Mouse (Mus musculus) neural tube, embryonic 11.5 days (tissue): ENCODE results near the gene Hnrnpll. TPM values are rescaled to one million over a fixed set of nuclear protein-coding genes. Genes with fewer than 3 reads are reported as not detected.
A peak's percentile ranks its signal among the peaks of the same experiment; 100 is the strongest.

Experiments
- ATAC-seq: fragments of 200-750 bp; cut with Nextera tagmentation; 2 replicates; pipeline ENCODE4 v1.8.0; 2017; ENCODE audit warnings: moderate number of reproducible peaks, mild to moderate bottlenecking, moderate TSS enrichment, moderate library complexity; ENCODE audit not compliant: insufficient read depth, low FRiP score, low TSS enrichment
- DNase-seq: peaks from one replicate; pipeline ENCODE4 v3.0.0-alpha.2; 2015; ENCODE audit warnings: low spot score
- H3K27ac ChIP-seq: fragments of 300-500 bp; sonication (generic); 2 replicates; pipeline ENCODE4 v1.5.1; 2014; ENCODE audit warnings: low read depth, mild to moderate bottlenecking, low read length
- H3K27me3 ChIP-seq: fragments of 300-500 bp; sonication (generic); 2 replicates; pipeline ENCODE4 v1.6.1; 2014; ENCODE audit warnings: mild to moderate bottlenecking, low read length, mixed read lengths; ENCODE audit not compliant: control insufficient read depth, insufficient read depth
- H3K36me3 ChIP-seq: fragments of 300-500 bp; sonication (generic); 2 replicates; pipeline ENCODE4 v1.6.1; 2014; ENCODE audit warnings: mild to moderate bottlenecking, low read length, moderate library complexity, mixed read lengths; ENCODE audit not compliant: control insufficient read depth, insufficient read depth
- H3K4me1 ChIP-seq: fragments of 300-500 bp; sonication (generic); 2 replicates; pipeline ENCODE4 v1.6.1; 2014; ENCODE audit warnings: low read length, mixed read lengths; ENCODE audit not compliant: control insufficient read depth, insufficient read depth
- H3K4me2 ChIP-seq: fragments of 300-500 bp; sonication (generic); 2 replicates; pipeline ENCODE4 v1.6.1; 2014; ENCODE audit warnings: low read depth, mild to moderate bottlenecking, moderate library complexity
- H3K4me3 ChIP-seq: fragments of 300-500 bp; sonication (generic); 2 replicates; pipeline ENCODE4 v1.5.1; 2014; ENCODE audit warnings: low read depth, low read length
- H3K9ac ChIP-seq: fragments of 300-500 bp; sonication (generic); 2 replicates; pipeline ENCODE4 v1.6.1; 2014; ENCODE audit warnings: mild to moderate bottlenecking, low read length
- H3K9me3 ChIP-seq: fragments of 300-500 bp; sonication (generic); 2 replicates; pipeline ENCODE4 v1.6.1; 2016; ENCODE audit warnings: low read length; ENCODE audit not compliant: control insufficient read depth
- WGBS: fragments of 180-500 bp; shearing (Covaris S2); extraction: QIAGEN DNeasy Blood & Tissue Kit; methylation state at CpG from one replicate; pipeline ENCODE4 v1.1.7; 2014; 5-methylcytosine and 5-hydroxymethylcytosine counted together
- polyA plus RNA-seq: library from polyadenylated mRNA; unstranded; fragments of >200 nt; fragmentation: Nextera tagmentation; extraction: Ambion mirVana; gene quantifications from 2 replicates; pipeline ENCODE4 v1.2.1, GENCODE M21; 2014

Gene Hnrnpll
- polyA plus RNA-seq, 1 experiment from 2014 or later, result 117 TPM

DNA sequence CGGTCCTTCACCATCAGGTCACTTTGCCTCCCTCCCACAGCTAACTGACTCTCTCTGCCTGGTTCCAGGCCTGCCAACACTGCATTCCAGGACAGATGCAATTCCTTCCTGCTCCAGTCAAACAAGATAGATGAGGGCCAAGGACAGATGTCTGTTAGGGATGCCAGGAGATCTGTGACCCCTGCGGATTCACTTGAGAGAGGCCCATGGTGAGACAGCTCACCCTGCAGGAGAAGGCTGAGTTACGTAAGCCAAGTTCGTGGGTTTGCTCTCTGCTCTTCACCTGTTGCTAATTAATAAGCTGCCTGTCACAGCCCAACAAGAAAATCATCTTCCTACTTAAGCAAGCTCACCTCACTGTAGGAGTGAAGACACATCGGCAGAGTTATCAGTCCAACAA is 63.1 kb downstream of the Hnrnpll start:
- no peak for ATAC-seq
- 81% methylated on average over 5 of the region's 5 CpGs for WGBS

DNA sequence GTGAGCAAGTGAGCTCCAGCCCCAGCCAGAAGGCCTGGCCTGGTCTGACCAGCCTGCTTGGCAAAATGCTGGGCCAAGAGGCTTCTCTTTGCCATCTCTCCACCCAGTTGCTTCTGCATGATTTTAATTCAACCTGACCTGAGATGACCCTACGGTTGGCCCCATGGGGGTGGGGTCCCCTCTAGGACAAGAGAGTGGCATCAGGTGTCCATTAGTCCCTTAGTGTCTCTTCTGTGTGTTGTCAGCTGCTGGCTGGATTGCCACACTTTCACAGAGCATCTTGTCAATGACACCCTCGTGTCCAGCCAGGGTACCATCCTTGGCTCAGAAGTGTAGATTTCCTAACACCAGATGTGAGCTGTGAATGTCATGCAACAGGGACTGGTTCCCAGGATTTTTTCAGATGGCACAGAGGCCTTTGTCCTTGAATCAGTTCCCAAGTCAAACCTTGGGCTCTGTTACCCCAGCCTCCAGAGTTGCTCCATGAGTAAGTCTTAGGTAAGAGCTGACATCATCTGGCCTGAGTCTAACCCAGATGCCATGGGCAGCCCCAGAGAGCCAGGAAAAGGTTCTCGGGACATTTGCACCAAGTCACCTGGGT is 66.9 kb downstream of the Hnrnpll start:
- no peak overlapping the region for H3K27ac ChIP-seq
- H3K4me2 ChIP-seq, result no peak overlapping the region

More for the DNA sequence above, 63.1 kb downstream of the Hnrnpll start:
- Histone ChIP-seq H3K9ac (no peak overlapping the region), H3K9me3 (no peaks in the 10 kb centered on the region), H3K27me3 (no peaks in the 10 kb centered on the region), H3K36me3 (no peaks in the 10 kb centered on the region), H3K4me1 (no peaks in the 10 kb centered on the region), H3K4me3 (no peak overlapping the region), H3K27ac (no peak overlapping the region), H3K4me2 (no peak overlapping the region)
- DNase-seq, result no peak

DNA sequence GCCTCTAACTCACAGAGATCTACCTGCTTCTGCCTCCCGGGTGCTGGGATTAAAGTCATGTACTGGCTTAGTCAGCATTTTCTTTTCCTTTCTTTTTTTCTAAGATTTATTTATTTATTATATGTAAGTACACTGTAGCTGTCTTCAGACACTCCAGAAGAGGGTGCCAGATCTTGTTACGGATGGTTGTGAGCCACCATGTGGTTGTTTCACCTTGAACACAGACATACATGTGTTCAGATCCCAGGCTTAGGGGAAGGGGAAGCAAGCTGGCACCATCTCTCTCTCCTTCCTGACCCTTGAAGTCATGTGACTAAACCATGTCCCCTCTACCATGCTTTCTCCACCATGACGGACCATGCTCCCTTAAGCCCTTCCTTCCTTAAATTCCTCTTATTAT is 70.0 kb downstream of the Hnrnpll start:
- no peaks in the 10 kb centered on the region for H3K4me1 ChIP-seq
- H3K4me2 ChIP-seq, result no peak overlapping the region
- no peak overlapping the region for H3K9ac ChIP-seq
- H3K9me3 ChIP-seq, result no peaks in the 10 kb centered on the region
- no peak overlapping the region for H3K27ac ChIP-seq
- no peak overlapping the region for H3K4me3 ChIP-seq
- H3K27me3 ChIP-seq, result no peaks in the 10 kb centered on the region
- no peak for DNase-seq
- ATAC-seq, result no peak
- 95% methylated on average over 3 of the region's 3 CpGs for WGBS
- no peaks in the 10 kb centered on the region for H3K36me3 ChIP-seq

More for the DNA sequence above, 66.9 kb downstream of the Hnrnpll start:
- Histone ChIP-seq H3K36me3 (no peaks in the 10 kb centered on the region), H3K9ac (no peak overlapping the region), H3K4me1 (no peaks in the 10 kb centered on the region), H3K4me3 (no peak overlapping the region), H3K27me3 (no peaks in the 10 kb centered on the region), H3K9me3 (no peaks in the 10 kb centered on the region)
- ATAC-seq (no peak), DNase-seq (no peak)
- 77% methylated on average over 3 of the region's 3 CpGs for WGBS

DNA sequence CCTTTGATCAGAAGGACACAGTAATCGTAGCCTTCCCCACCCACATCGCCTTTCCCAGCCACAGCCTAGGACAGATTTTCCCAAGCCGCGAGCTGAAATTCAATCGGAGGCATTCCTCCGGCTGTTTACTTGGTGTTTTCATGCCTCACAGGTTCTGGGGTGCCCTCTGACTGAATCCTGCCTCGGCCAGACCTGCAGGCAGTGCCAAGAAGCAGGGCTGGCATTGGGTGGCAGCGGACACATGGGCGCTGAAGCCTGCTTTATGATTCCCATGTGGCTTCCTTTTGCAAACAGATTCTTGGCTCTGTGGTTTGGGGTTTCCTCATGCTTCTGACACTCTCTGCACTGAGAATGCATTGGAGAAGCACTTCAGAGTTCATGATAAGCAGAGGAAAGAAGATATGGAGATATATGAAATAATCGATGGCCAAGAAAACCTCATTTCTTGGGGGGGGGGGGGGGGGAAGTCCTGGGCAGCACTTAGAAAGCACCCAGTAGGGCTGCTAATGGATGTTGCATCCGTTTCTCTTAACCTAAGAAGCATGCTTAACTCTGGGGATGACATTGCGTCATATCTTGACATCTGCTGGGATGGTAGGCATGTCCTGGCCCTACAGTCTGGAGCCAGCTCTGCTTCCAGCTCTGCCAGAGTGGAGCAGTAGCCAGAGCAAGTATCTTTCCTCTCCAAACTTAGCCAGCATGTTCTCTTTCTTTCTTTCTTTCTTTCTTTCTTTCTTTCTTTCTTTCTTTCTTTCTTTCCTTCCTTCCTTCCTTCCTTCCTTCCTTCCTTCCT is 70.8 kb downstream of the Hnrnpll start:
- Histone ChIP-seq H3K27me3 (no peaks in the 10 kb centered on the region), H3K4me2 (no peak overlapping the region), H3K4me1 (no peaks in the 10 kb centered on the region), H3K36me3 (no peaks in the 10 kb centered on the region), H3K4me3 (no peak overlapping the region), H3K27ac (no peak overlapping the region), H3K9ac (no peak overlapping the region), H3K9me3 (no peaks in the 10 kb centered on the region)
- DNase-seq, result no peak
- no peak for ATAC-seq
- 87% methylated on average over 12 of the region's 12 CpGs for WGBS

DNA sequence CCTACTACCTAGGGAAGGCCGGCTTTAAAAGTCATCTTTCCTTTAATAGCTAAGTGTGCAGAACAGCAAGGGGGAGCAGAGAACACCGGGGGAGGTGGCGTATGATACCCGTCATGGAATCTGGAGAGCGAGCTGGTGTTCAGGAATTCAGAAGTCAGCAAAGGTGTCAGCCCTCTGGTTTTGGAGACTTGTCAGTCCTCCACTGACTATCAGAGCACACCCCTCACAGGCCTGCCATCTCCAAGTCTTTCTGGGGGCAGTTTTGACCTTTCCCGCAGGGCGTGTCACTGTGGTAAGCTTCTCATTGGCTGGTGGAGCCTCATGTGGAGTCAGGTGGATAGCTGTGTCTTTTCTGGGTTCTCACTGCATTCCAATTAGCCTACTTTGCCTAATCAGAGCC is 72.0 kb downstream of the Hnrnpll start:
- ATAC-seq (no peak), DNase-seq (no peak)
- no peaks in the 10 kb centered on the region for H3K4me1 ChIP-seq
- H3K4me3 ChIP-seq, result no peak overlapping the region
- no peaks in the 10 kb centered on the region for H3K9me3 ChIP-seq
- H3K27me3 ChIP-seq, result no peaks in the 10 kb centered on the region
- H3K36me3 ChIP-seq, result no peaks in the 10 kb centered on the region
- H3K27ac ChIP-seq, result no peak overlapping the region
- no peak overlapping the region for H3K4me2 ChIP-seq
- 82% methylated on average over 7 of the region's 7 CpGs for WGBS
- no peak overlapping the region for H3K9ac ChIP-seq

DNA sequence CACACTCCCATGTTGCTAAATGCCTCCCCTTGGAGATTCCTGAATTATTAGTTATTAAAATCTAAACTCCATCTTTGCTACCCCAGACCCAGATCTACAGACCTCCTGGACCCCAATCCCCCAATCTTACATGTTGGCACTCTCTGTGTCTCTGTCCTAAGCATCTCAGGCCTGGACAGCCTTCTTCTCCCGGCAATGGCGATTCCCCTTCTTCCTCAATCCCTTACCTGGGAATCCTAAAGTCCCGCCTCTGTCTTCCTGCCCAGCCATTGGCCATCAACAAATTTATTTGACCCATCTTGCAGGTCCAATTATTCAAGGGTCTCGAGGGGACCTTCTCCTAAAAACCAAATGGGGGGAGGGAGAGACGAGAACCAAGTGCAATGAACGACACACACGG is 77.7 kb downstream of the Hnrnpll start:
- Histone ChIP-seq H3K4me3 (no peak overlapping the region), H3K4me2 (no peak overlapping the region), H3K9me3 (no peaks in the 10 kb centered on the region), H3K36me3 (no peaks in the 10 kb centered on the region), H3K27ac (no peak overlapping the region), H3K27me3 (no peaks in the 10 kb centered on the region), H3K4me1 (peaks cover 8% of the 10 kb centered on the region; the same call in 1 of the 2 replicates), H3K9ac (no peak overlapping the region)
- no peak for ATAC-seq
- 94% methylated on average over 7 of the region's 7 CpGs for WGBS
- DNase-seq, result no peak

DNA sequence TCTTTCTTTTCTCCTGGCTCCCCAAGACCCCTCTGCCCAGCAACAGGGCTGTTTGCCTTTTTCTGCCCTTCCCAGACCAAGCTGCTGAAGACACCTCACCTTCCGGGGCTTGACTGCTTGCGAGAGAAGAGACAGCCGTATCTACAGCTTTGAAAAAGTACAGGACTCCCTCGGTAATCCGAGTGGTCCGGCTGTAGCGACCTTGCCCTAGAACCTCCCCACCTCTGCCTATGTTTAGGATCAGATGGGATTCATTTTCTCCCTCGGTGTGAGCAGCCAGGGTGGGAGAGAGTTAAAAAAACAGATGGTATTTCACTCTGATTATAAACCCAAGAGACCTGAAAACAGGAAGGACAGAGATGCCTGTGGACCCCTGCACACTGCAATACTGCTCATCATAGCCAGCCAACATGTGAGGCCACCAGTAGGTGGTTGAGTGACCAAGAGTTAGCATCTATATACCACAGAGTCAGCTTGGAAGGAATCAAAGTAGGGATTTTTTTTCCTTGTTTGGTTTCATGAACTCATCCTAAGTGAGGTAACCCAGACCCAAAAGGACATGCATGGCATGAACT is 79.1 kb downstream of the Hnrnpll start:
- Histone ChIP-seq H3K4me3 (no peak overlapping the region), H3K9ac (no peak overlapping the region), H3K27me3 (no peaks in the 10 kb centered on the region), H3K4me2 (no peak overlapping the region), H3K36me3 (no peaks in the 10 kb centered on the region), H3K27ac (no peak overlapping the region), H3K4me1 (peaks cover 8% of the 10 kb centered on the region; the same call in 1 of the 2 replicates), H3K9me3 (no peaks in the 10 kb centered on the region)
- 41% methylated on average over 8 of the region's 8 CpGs for WGBS
- no peak for ATAC-seq
- DNase-seq, result no peak

DNA sequence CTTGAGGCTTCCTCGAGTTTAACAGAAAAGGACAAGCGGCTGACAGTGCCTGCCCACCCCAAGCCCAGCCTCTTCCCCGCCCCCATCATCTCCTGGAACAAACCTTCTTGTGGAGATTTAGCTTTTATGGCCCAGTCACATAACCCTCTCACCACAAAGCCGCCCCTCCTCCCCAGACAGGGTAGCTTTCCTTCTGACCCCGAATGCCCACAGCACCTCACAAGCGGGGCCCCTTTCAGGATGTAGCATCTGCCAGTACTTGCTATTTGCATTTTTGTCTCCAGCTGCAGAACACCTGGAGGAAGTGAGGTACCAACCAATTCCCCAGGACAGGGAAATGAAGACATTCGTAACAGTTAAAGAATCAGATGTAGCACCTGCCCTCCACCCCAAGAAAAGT is 79.6 kb downstream of the Hnrnpll start:
- no peak overlapping the region for H3K27ac ChIP-seq
- no peak overlapping the region for H3K4me3 ChIP-seq
- H3K9me3 ChIP-seq, result no peaks in the 10 kb centered on the region
- peaks cover 8% of the 10 kb centered on the region; the same call in 1 of the 2 replicates for H3K4me1 ChIP-seq
- 0 out of 2 replicates have a peak overlapping the region, but pooled peaks have one; percentile 8 for H3K4me2 ChIP-seq
- no peak overlapping the region for H3K9ac ChIP-seq
- no peak for ATAC-seq
- H3K36me3 ChIP-seq, result no peaks in the 10 kb centered on the region
- H3K27me3 ChIP-seq, result no peaks in the 10 kb centered on the region
- DNase-seq, result no peak
- WGBS, result 11% methylated on average over 7 of the region's 7 CpGs
